Mouse (Mus musculus) MEL (cell line): ENCODE measurements around the gene Tmem231. TPM values are rescaled to one million over a fixed set of nuclear protein-coding genes. Genes with fewer than 3 reads are reported as not detected.

Source experiments
- DNase-seq: peaks from one replicate; pipeline ENCODE4 v3.0.0; 2011; ENCODE audit warnings: low read depth, low spot score
- H3K27ac ChIP-seq: 2 replicates; pipeline ENCODE4 v1.5.1; 2012; ENCODE audit warnings: low read depth, mild to moderate bottlenecking, control low read depth, low read length, moderate library complexity; ENCODE audit not compliant: control insufficient read depth
- H3K27me3 ChIP-seq, 2 experiments: fragments of 150-350 bp in 1 of 2; sonication (generic) in 1 of 2; 2 replicates each; pipeline ENCODE4 v1.6.1; 2012; ENCODE audit warnings: low read length in 2 of 2, mild to moderate bottlenecking in 2 of 2, improper control_type of control experiment in 1 of 2, moderate library complexity in 1 of 2; ENCODE audit not compliant: insufficient read depth in 2 of 2, control insufficient read depth in 1 of 2
- H3K36me3 ChIP-seq, 2 experiments: 2 replicates each; pipeline ENCODE4 v1.6.1; 2012 to 2014; ENCODE audit warnings: low read length in 2 of 2, improper control_type of control experiment in 1 of 2, inconsistent platforms in 1 of 2, mild to moderate bottlenecking in 1 of 2; ENCODE audit not compliant: insufficient read depth in 2 of 2, control insufficient read depth in 1 of 2
- H3K4me1 ChIP-seq, 2 experiments: fragments of 150-350 bp in 1 of 2; sonication (generic) in 1 of 2; 2 replicates each; pipeline ENCODE4 v1.6.1; 2012; ENCODE audit warnings: low read length in 2 of 2, improper control_type of control experiment in 1 of 2, mild to moderate bottlenecking in 1 of 2; ENCODE audit not compliant: insufficient read depth in 2 of 2, control insufficient read depth in 1 of 2
- H3K4me3 ChIP-seq, 2 experiments: fragments of 150-350 bp in 1 of 2; sonication (generic) in 1 of 2; 2 replicates each; pipeline ENCODE4 v1.5.1; 2012; ENCODE audit warnings: low read depth in 2 of 2, low read length in 2 of 2, mild to moderate bottlenecking in 2 of 2, moderate library complexity in 2 of 2, control low read depth in 1 of 2, improper control_type of control experiment in 1 of 2; ENCODE audit not compliant: control insufficient read depth in 1 of 2, insufficient read depth in 1 of 2
- H3K79me2 ChIP-seq: 2 replicates; pipeline ENCODE4 v1.6.1; 2012; ENCODE audit warnings: mild to moderate bottlenecking, low read length, moderate library complexity; ENCODE audit not compliant: control insufficient read depth, poor library complexity, insufficient read depth
- H3K9ac ChIP-seq: 2 replicates; pipeline ENCODE4 v1.6.1; 2012; ENCODE audit warnings: low read depth, mild to moderate bottlenecking, control low read depth, low read length, moderate library complexity; ENCODE audit not compliant: control insufficient read depth, poor library complexity, severe bottlenecking
- H3K9me3 ChIP-seq: fragments of 150-350 bp; sonication (generic); replicated peaks from 2 replicates; pipeline ENCODE4 v1.6.1; 2012; ENCODE audit warnings: mild to moderate bottlenecking, low read length, improper control_type of control experiment, moderate library complexity; ENCODE audit not compliant: insufficient read depth
- BHLHE40 ChIP-seq: IDR thresholded peaks from 2 replicates; pipeline ENCODE4 v1.6.1; 2012; ENCODE audit warnings: low read depth, mild to moderate bottlenecking, inconsistent platforms, low read length, improper control_type of control experiment, borderline replicate concordance
- CHD2 ChIP-seq: IDR thresholded peaks from 2 replicates; pipeline ENCODE4 v1.6.1; 2011; ENCODE audit warnings: low read length, improper control_type of control experiment
- CTCF ChIP-seq, 3 experiments: IDR thresholded peaks in 2 of 3; conservative IDR thresholded peaks in 1 of 3; 2 replicates each; pipeline ENCODE4 v1.5.1; 2011 to 2012; ENCODE audit warnings: low read length in 3 of 3, low read depth in 2 of 3, mild to moderate bottlenecking in 2 of 3, improper control_type of control experiment in 1 of 3, inconsistent platforms in 1 of 3, mixed read lengths in 1 of 3, moderate library complexity in 1 of 3; ENCODE audit not compliant: control insufficient read depth in 1 of 3, insufficient read depth in 1 of 3, poor library complexity in 1 of 3, severe bottlenecking in 1 of 3
- E2F4 ChIP-seq: IDR thresholded peaks from 2 replicates; pipeline ENCODE4 v1.6.1; 2011; ENCODE audit warnings: low read depth, low read length, improper control_type of control experiment, borderline replicate concordance
- ELF1 ChIP-seq: IDR thresholded peaks from 2 replicates; pipeline ENCODE4 v1.6.1; 2014; ENCODE audit warnings: low read depth, mild to moderate bottlenecking, inconsistent platforms, low read length, improper control_type of control experiment, moderate library complexity
- GABPA ChIP-seq: IDR thresholded peaks from 2 replicates; pipeline ENCODE4 v1.6.1; 2012; ENCODE audit warnings: low read depth, mild to moderate bottlenecking, inconsistent platforms, low read length, improper control_type of control experiment, moderate library complexity
- HCFC1 ChIP-seq: IDR thresholded peaks from 2 replicates; pipeline ENCODE4 v1.6.1; 2012; ENCODE audit warnings: low read depth, mild to moderate bottlenecking, inconsistent platforms, low read length, improper control_type of control experiment, moderate library complexity
- MAFK ChIP-seq: IDR thresholded peaks from 2 replicates; pipeline ENCODE4 v1.6.1; 2011; ENCODE audit warnings: low read depth, mild to moderate bottlenecking, low read length, improper control_type of control experiment, borderline replicate concordance
- MXI1 ChIP-seq: IDR thresholded peaks from 2 replicates; pipeline ENCODE4 v1.6.1; 2011; ENCODE audit warnings: mild to moderate bottlenecking, low read depth, low read length, improper control_type of control experiment
- MYB ChIP-seq: IDR thresholded peaks from 2 replicates; pipeline ENCODE4 v1.6.1; 2011; ENCODE audit warnings: mild to moderate bottlenecking, low read depth, low read length, improper control_type of control experiment
- MYC ChIP-seq: IDR thresholded peaks from 2 replicates; pipeline ENCODE4 v1.6.1; 2011; ENCODE audit warnings: low read depth, mild to moderate bottlenecking, low read length, improper control_type of control experiment, moderate library complexity
- NELFE ChIP-seq: IDR thresholded peaks from 2 replicates; pipeline ENCODE4 v1.6.1; 2011; ENCODE audit warnings: low read depth, low read length, improper control_type of control experiment
- NRF1 ChIP-seq: IDR thresholded peaks from 2 replicates; pipeline ENCODE4 v1.6.1; 2014; ENCODE audit warnings: low read depth, mild to moderate bottlenecking, inconsistent platforms, low read length, improper control_type of control experiment, moderate library complexity; ENCODE audit not compliant: poor library complexity, insufficient read depth, severe bottlenecking
- POLR2AphosphoS5 ChIP-seq: IDR thresholded peaks from 2 replicates; pipeline ENCODE4 v1.6.1; 2012; ENCODE audit warnings: low read depth, borderline replicate concordance, mild to moderate bottlenecking, inconsistent platforms, low read length, moderate library complexity, mixed read lengths
- RCOR1 ChIP-seq: IDR thresholded peaks from 2 replicates; pipeline ENCODE4 v1.6.1; 2012; ENCODE audit warnings: low read depth, mild to moderate bottlenecking, inconsistent platforms, low read length, improper control_type of control experiment
- SIN3A ChIP-seq: IDR thresholded peaks from 2 replicates; pipeline ENCODE4 v1.6.1; 2012; ENCODE audit warnings: low read length, improper control_type of control experiment, inconsistent platforms
- SMC3 ChIP-seq: IDR thresholded peaks from 2 replicates; pipeline ENCODE4 v1.6.1; 2011; ENCODE audit warnings: low read depth, low read length, improper control_type of control experiment
- TBP ChIP-seq: IDR thresholded peaks from 2 replicates; pipeline ENCODE4 v1.8.0; 2011; ENCODE audit warnings: low read depth, low read length, improper control_type of control experiment
- ZMIZ1 ChIP-seq: IDR thresholded peaks from 2 replicates; pipeline ENCODE4 v1.6.1; 2012; ENCODE audit warnings: low read depth, mild to moderate bottlenecking, inconsistent platforms, low read length, improper control_type of control experiment, moderate library complexity
- ZNF384 ChIP-seq: IDR thresholded peaks from 2 replicates; pipeline ENCODE4 v1.6.1; 2012; ENCODE audit warnings: low read depth, mild to moderate bottlenecking, inconsistent platforms, low read length, improper control_type of control experiment
- polyA plus RNA-seq, 2 experiments: library from polyadenylated mRNA; stranded (reverse) in 1 of 2; unstranded in 1 of 2; fragments of >175 nt in 1 of 2; fragments of >200 nt in 1 of 2; gene quantifications; 2 replicates each; pipeline versions ENCODE4 v1.2.1 to v1.2.4; 2012; ENCODE audit warnings: low replicate concordance in 2 of 2, low read depth in 1 of 2; ENCODE audit not compliant: insufficient read length in 2 of 2, insufficient read depth in 1 of 2, missing spikeins in 1 of 2
- total RNA-seq: library from RNA; depleted of rRNA; stranded (reverse); fragments of 300-350 nt; gene quantifications from 2 replicates; pipeline ENCODE4 v1.2.3, GENCODE M21; 2012; rRNA removed

The Tmem231 gene
- total RNA-seq (0.85 and 0.95 TPM in 2 replicates), polyA plus RNA-seq (1 to 10 TPM in 1 of 2 experiments, not detected in 1; 2.5 TPM)

DNA sequence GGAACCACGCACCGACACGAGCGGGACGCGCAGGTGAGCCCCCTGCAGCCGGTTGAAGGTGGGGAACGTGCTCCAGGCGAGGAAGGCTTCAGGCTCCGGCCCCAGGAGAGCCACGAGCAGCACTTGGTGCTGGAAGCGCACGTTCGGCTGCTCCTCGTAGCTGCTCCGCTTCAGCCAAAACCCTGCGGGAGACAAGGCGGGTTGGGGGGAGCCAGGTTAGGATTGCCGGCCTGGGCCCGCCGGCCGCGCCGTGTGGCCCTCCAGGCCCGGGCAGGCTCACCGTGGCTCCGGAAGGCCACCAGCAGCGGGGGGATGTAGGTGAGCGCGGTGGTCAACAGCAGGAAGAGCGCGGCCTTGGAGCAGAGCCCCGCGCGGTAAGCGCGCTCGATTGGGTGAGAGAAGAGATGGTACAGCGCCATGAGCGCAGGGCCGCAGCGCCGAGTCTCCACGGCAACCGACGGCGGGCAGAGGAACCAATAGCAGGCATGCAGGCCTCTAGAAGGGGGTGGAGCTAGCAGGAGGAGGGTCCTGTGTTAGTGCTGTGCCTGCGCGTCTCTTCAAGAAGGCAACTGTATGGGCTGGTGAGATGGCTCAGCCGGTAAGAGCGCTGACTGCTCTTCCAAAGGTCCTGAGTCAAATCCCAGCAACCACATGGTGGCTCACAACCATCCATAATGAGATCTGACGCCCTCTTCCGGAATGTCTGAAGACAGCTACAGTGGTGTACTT is at the start of gene Tmem231:
TSS of gene Tmem231 (minus strand) at position 534 of the 729 bp plus-strand sequence.
- peak; percentile 97 for DNase-seq
- H3K27me3 ChIP-seq, result no peaks in the 10 kb centered on the region
- H3K36me3 ChIP-seq, result peaks cover 0 to 20% of the 10 kb centered on the region in 2 experiments; a peak in 2 of 4 replicates
- H3K27ac ChIP-seq, result peak within 1 kb of the TSS; percentile 20; the same call in 1 of the 2 replicates
- H3K9me3 ChIP-seq, result no peaks in the 10 kb centered on the region
- peaks cover 2 to 18% of the 10 kb centered on the region in 2 experiments; a peak in 3 of 4 replicates for H3K4me1 ChIP-seq
- peak within 1 kb of the TSS; percentile 64 for H3K9ac ChIP-seq
- peak in 1 of 3 experiments; percentile 3; a peak in 1 of 6 replicates for TF ChIP-seq CTCF (IDR thresholded peaks at IDR 0.05 in 2 of 3, conservative IDR thresholded peaks at IDR 0.05 in 1 of 3; ENCODE audit: control insufficient read depth in 1 of 3, insufficient read depth in 1 of 3, low read depth in 2 of 3, low read length in 3 of 3, poor library complexity in 1 of 3, severe bottlenecking in 1 of 3)
- peak; percentile 48 for TF ChIP-seq CHD2
- TF ChIP-seq E2F4, result no peak
- peak; percentile 64 for TF ChIP-seq HCFC1
- TF ChIP-seq MXI1, result peak; percentile 89
- TF ChIP-seq ELF1, result peak; percentile 59
- TF ChIP-seq BHLHE40, result no peak
- peak; percentile 62 for TF ChIP-seq SIN3A
- TF ChIP-seq MYC, result peak; percentile 59; the same call in 1 of the 2 replicates
- TF ChIP-seq ZNF384, result peak; percentile 46
- peak; percentile 30; the same call in 1 of the 2 replicates for TF ChIP-seq NELFE
- peak; percentile 45; the same call in 1 of the 2 replicates for TF ChIP-seq NRF1
- TF ChIP-seq GABPA, result no peak
- TF ChIP-seq POLR2AphosphoS5, result no peak
- TF ChIP-seq MYB, result no peak
- TF ChIP-seq TBP, result 0 out of 2 replicates have a peak, but pooled peaks have one; percentile 10
- TF ChIP-seq ZMIZ1, result no peak
- no peak for TF ChIP-seq RCOR1
- no peaks in the 10 kb centered on the region for H3K79me2 ChIP-seq
- peak within 1 kb of the TSS; percentile 70 to 88 for H3K4me3 ChIP-seq

DNA sequence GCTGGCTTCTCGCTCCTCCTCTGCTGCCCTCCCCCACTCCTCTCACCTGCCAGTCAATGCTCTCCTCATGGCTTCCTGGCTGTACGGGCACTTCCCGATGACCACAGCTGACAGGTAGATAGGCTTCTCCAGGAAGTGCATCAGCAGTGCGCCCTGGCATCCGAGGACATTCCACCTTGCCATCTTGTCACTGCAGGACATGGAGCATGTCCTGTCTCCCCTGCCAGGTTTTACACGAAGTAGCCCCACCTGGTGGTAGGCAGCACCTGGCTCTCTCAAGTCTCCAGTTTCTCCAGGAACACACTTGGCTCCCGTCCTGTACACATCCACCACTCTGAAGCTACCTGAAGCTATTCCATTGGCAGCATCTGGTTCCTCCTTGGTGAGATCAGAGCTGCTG is 48.4 kb upstream of the Tmem231 start:
- TF ChIP-seq CTCF (IDR thresholded peaks at IDR 0.05 in 2 of 3, conservative IDR thresholded peaks at IDR 0.05 in 1 of 3; ENCODE audit: control insufficient read depth in 1 of 3, insufficient read depth in 1 of 3, low read depth in 2 of 3, low read length in 3 of 3, poor library complexity in 1 of 3, severe bottlenecking in 1 of 3) (peak; percentile 7 to 48 (median 37); a peak in 4 of 6 replicates), MAFK (no peak), SMC3 (peak; percentile 33), E2F4 (no peak)
- Histone ChIP-seq H3K4me3 (no peak overlapping the region), H3K27ac (no peak overlapping the region), H3K36me3 (peaks cover 0 to 5% of the 10 kb centered on the region in 2 experiments; a peak in 2 of 4 replicates), H3K79me2 (no peaks in the 10 kb centered on the region), H3K4me1 (no peaks in the 10 kb centered on the region), H3K9me3 (no peaks in the 10 kb centered on the region), H3K9ac (no peak overlapping the region), H3K27me3 (no peaks in the 10 kb centered on the region)
- no peak for DNase-seq
